18 mouse cellular contexts compared by ENCODE assay signal in the genomic region with DNA sequence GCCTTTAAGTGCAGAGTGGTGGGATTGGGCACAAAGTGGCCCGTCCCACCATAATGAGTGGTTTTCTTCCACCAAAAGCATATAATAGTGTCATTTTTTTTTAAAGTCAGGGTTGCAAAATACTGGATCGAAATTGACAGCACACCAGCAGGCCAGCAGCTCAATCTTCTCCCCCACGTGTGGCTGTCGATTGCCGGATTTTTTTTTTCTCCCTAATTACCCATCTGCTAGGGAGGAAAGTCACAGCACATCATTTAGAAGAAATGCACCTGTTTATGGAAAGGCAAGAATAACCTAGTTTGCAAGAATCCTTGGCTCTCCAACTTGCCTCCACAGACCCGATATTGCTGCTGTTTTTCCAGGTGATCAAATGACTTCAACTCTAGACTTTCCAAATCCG.
"Had no signal": no experiment of that assay in that cellular context is flagged by ENCODE, and none has a peak within 500 bp of the region (broad histone marks: within the 10 kb centered on the region; RNA-seq: fewer than 3 reads in every experiment).

No protein-coding gene starts in this region.

- H3K9me3 ChIP-seq: liver, embryonic 15.5 days; lung, embryonic 15.5 days; neural tube, embryonic 12.5 days; stomach, embryonic 15.5 days had no signal

- H3K27me3 ChIP-seq: liver, embryonic 15.5 days; lung, embryonic 15.5 days; megakaryocyte, embryonic 14.5 days; midbrain, embryonic 12.5 days; neural tube, embryonic 12.5 days; stomach, embryonic 15.5 days had no signal

- H3K4me2 ChIP-seq: liver, embryonic 15.5 days; lung, embryonic 15.5 days; midbrain, embryonic 12.5 days; neural tube, embryonic 12.5 days; stomach, embryonic 15.5 days had no signal

- H3K4me3 ChIP-seq: liver, embryonic 15.5 days; lung, embryonic 15.5 days; megakaryocyte, embryonic 14.5 days; midbrain, embryonic 12.5 days; neural tube, embryonic 12.5 days; stomach, embryonic 15.5 days had no signal

- DNase-seq: liver, postnatal 0 days; lung, adult 2 months; lung, postnatal 14 days; lung, postnatal 36 days; midbrain, embryonic 14.5 days; right cerebral cortex, postnatal 14 days; thymus, adult 18-20 months; thymus, postnatal 14 days; thymus, postnatal 36 days had no signal

- H3K27ac ChIP-seq: liver, embryonic 15.5 days; lung, embryonic 15.5 days; macrophage; midbrain, embryonic 12.5 days; neural tube, embryonic 12.5 days; stomach, embryonic 15.5 days; stomach, postnatal 0 days had no signal

- H3K36me3 ChIP-seq: liver, embryonic 15.5 days; lung, embryonic 15.5 days; midbrain, embryonic 12.5 days; neural tube, embryonic 12.5 days; stomach, embryonic 15.5 days had no signal

- ATAC-seq: liver, postnatal 0 days; lung, postnatal 0 days had no signal

- H3K4me1 ChIP-seq: liver, embryonic 15.5 days; lung, embryonic 15.5 days; megakaryocyte, embryonic 14.5 days; neural tube, embryonic 12.5 days; stomach, embryonic 15.5 days had no signal

- H3K9ac ChIP-seq: liver, embryonic 15.5 days; liver, postnatal 0 days; lung, embryonic 15.5 days; midbrain, embryonic 12.5 days; neural tube, embryonic 12.5 days; stomach, embryonic 15.5 days had no signal
